Mouse (Mus musculus) spleen, adult 2 months (tissue): Measurements from ENCODE around the gene Pnpla6.

Experiments
- CTCF ChIP-seq: fragments of 200-500 bp; IDR thresholded peaks from 2 replicates; pipeline ENCODE4 v1.5.1; 2011; ENCODE audit warnings: mild to moderate bottlenecking, inconsistent platforms; ENCODE audit not compliant: insufficient read depth, insufficient read length, insufficient replicate concordance; ENCODE audit errors: extremely low read depth
- POLR2A ChIP-seq: fragments of 200-500 bp; IDR thresholded peaks from 2 replicates; pipeline ENCODE4 v1.6.1; 2011; ENCODE audit warnings: low read depth, low read length, inconsistent platforms

DNA sequence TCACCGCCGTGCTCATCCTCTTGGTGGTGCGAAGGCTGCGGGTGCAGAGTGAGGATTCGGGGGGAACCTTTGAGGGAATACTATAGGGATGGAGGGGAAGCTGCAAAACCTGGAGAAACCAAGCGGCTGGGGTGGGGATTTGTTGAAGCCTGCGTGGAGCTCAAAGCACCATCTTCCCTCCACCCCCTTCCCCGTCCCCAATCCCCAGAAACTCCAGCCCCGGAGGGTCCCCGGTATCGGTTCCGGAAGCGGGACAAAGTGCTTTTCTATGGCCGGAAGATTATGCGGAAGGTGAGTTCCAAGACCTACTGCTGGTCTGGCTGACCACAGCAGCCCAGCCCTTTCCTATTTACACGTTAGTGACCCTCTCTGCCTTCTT is 1.9 kb downstream of the Pnpla6 start:
- TF ChIP-seq CTCF: no peak
- no peak for TF ChIP-seq POLR2A
